Mouse (Mus musculus): Measurements from ENCODE around the gene Ank3. TPM values are rescaled to one million over a fixed set of nuclear protein-coding genes. Genes with fewer than 3 reads are reported as not detected.

Gene Ank3
- polyA plus RNA-seq, 2 experiments: 3.1 to 5.3 TPM

DNA sequence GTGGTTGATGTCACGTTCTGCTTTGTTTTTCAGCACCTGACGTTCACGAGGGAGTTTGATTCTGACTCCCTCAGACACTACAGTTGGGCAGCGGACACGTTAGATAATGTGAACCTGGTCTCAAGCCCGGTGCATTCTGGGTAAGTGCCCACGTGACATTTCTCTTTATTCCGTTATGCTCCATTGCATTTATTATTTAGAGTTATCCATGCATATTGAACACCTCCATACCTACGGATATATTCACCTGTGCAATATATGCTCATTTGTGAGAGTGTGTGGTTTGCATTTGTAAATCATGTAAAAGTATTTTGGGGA, 552.3 kb downstream of the Ank3 start:
- H3K27me3 ChIP-seq (ENCODE audit: control insufficient read depth, insufficient read depth, low read length): no peaks in the 10 kb centered on the region
- ATAC-seq (ENCODE audit: insufficient read depth): no peak
- no peak overlapping the region for H3K4me2 ChIP-seq (ENCODE audit: low read depth)
- no peaks in the 10 kb centered on the region for H3K9me3 ChIP-seq (ENCODE audit: control insufficient read depth, low read length)
- DNase-seq (ENCODE audit: low read depth in 3 of 3, low spot score in 3 of 3): no peak
- H3K4me3 ChIP-seq (ENCODE audit: insufficient read depth in 1 of 2, low read depth in 2 of 2, low read length in 2 of 2): no peak overlapping the region
- no peaks in the 10 kb centered on the region for H3K36me3 ChIP-seq (replicated peaks; ENCODE audit: control insufficient read depth, insufficient read depth, low read depth)
- no peaks in the 10 kb centered on the region for H3K4me1 ChIP-seq (replicated peaks; ENCODE audit: control insufficient read depth in 2 of 2, insufficient read depth in 2 of 2, low read length in 1 of 2)
- no peak overlapping the region for H3K9ac ChIP-seq (replicated peaks)
- 67% methylated on average over 9 of the region's 9 CpGs for WGBS (ENCODE audit: insufficient replicate concordance)
- H3K27ac ChIP-seq: no peak overlapping the region
- TF ChIP-seq EP300 (IDR thresholded peaks at IDR 0.05; ENCODE audit: low read depth): no peak
- no peak for TF ChIP-seq CTCF (IDR thresholded peaks at IDR 0.05; ENCODE audit: low read depth)

- no peaks in the 10 kb centered on the region for H3K4me1 ChIP-seq (replicated peaks; ENCODE audit: control insufficient read depth in 2 of 2, insufficient read depth in 2 of 2, low read length in 1 of 2)
- DNase-seq (ENCODE audit: low read depth in 3 of 3, low spot score in 3 of 3) (no peak), ATAC-seq (ENCODE audit: insufficient read depth) (no peak)
- H3K27ac ChIP-seq: no peak overlapping the region
- no peaks in the 10 kb centered on the region for H3K27me3 ChIP-seq (ENCODE audit: control insufficient read depth, insufficient read depth, low read length)
- no peak overlapping the region for H3K4me3 ChIP-seq (ENCODE audit: insufficient read depth in 1 of 2, low read depth in 2 of 2, low read length in 2 of 2)
- H3K36me3 ChIP-seq (replicated peaks; ENCODE audit: control insufficient read depth, insufficient read depth, low read depth): no peaks in the 10 kb centered on the region
- 59% methylated on average over 4 of the region's 4 CpGs for WGBS (ENCODE audit: insufficient replicate concordance)
- TF ChIP-seq CTCF (IDR thresholded peaks at IDR 0.05; ENCODE audit: low read depth): no peak
- H3K9ac ChIP-seq (replicated peaks): no peak overlapping the region
- no peak overlapping the region for H3K4me2 ChIP-seq (ENCODE audit: low read depth)
- H3K9me3 ChIP-seq (ENCODE audit: control insufficient read depth, low read length): no peaks in the 10 kb centered on the region
Observed at GRCm38 (mm10) chr10:69951426-69951825, 552.9 kb downstream of the Ank3 start.

GRCm38 (mm10) chr10:69952316-69952715, 553.7 kb downstream of the Ank3 start:
- WGBS (ENCODE audit: insufficient replicate concordance): 85% methylated on average over 1 of the region's 1 CpGs
- Histone ChIP-seq H3K27ac (no peak overlapping the region), H3K27me3 (ENCODE audit: control insufficient read depth, insufficient read depth, low read length) (no peaks in the 10 kb centered on the region), H3K4me3 (ENCODE audit: insufficient read depth in 1 of 2, low read depth in 2 of 2, low read length in 2 of 2) (no peak overlapping the region), H3K36me3 (replicated peaks; ENCODE audit: control insufficient read depth, insufficient read depth, low read depth) (no peaks in the 10 kb centered on the region), H3K9ac (replicated peaks) (no peak overlapping the region), H3K4me2 (ENCODE audit: low read depth) (no peak overlapping the region), H3K4me1 (replicated peaks; ENCODE audit: control insufficient read depth in 2 of 2, insufficient read depth in 2 of 2, low read length in 1 of 2) (no peaks in the 10 kb centered on the region), H3K9me3 (ENCODE audit: control insufficient read depth, low read length) (no peaks in the 10 kb centered on the region)
- TF ChIP-seq CTCF (IDR thresholded peaks at IDR 0.05; ENCODE audit: low read depth): no peak
- no peak for TF ChIP-seq EP300 (IDR thresholded peaks at IDR 0.05; ENCODE audit: low read depth)
- ATAC-seq (ENCODE audit: insufficient read depth) (no peak), DNase-seq (ENCODE audit: low read depth in 3 of 3, low spot score in 3 of 3) (no peak)

DNA sequence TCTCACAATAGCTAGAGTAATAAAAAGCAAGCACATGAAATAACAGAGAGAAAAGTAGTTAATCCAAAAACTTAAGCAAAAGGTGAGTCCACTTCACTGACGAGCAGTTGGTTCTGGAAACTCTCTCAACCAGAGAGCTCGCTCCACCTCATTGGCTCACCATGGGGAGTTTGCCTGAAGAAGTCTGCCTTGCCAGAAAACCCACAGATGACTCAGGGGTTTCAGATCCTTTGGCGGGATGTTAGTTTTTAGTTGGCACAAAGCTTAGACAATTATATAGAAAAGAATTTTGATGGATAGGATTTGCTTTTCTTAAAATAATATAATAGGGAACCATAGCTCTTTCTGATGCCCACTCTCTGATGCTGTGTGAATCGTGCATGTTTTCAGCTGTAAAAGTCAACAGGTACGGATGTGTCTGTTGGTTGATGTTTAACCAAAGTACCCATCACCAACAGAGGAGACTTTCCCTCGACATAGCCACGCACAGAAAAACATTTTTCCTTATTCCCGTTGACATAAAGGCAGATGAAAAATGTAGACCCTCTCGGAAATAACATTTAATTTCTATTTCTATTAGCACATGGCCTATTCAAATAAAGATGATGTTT, 556.2 kb downstream of the Ank3 start:
- Histone ChIP-seq H3K4me1 (replicated peaks; ENCODE audit: control insufficient read depth in 2 of 2, insufficient read depth in 2 of 2, low read length in 1 of 2) (no peaks in the 10 kb centered on the region), H3K27me3 (ENCODE audit: control insufficient read depth, insufficient read depth, low read length) (no peaks in the 10 kb centered on the region), H3K27ac (no peak overlapping the region), H3K9ac (replicated peaks) (no peak overlapping the region), H3K36me3 (replicated peaks; ENCODE audit: control insufficient read depth, insufficient read depth, low read depth) (no peaks in the 10 kb centered on the region), H3K4me3 (ENCODE audit: insufficient read depth in 1 of 2, low read depth in 2 of 2, low read length in 2 of 2) (no peak overlapping the region), H3K9me3 (ENCODE audit: control insufficient read depth, low read length) (no peaks in the 10 kb centered on the region), H3K4me2 (ENCODE audit: low read depth) (no peak overlapping the region)
- ATAC-seq (ENCODE audit: insufficient read depth): no peak
- DNase-seq (ENCODE audit: low read depth in 3 of 3, low spot score in 3 of 3): no peak
- 63% methylated on average over 9 of the region's 9 CpGs for WGBS (ENCODE audit: insufficient replicate concordance)
- TF ChIP-seq EP300 (IDR thresholded peaks at IDR 0.05; ENCODE audit: low read depth) (no peak), CTCF (IDR thresholded peaks at IDR 0.05; ENCODE audit: low read depth) (no peak)

DNA sequence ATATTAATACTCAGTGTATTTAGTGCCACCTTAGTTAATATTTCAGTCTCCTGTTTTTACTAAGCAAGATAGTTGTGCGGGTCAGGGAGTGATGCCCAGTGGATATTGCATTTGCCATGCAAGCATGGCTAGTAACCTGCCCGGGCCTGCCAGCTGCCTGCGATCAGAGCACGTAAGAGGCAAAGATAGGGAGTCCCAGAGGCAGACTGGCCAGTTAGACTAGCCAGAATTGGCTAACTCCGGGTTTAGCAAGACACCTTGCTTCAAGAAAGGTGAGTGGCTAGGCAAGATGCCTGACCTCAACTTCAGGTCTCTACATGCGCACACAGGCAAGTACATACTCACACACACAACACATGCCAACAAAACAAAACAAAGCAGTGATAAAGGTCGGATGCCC, 563.7 kb downstream of the Ank3 start:
- no peak overlapping the region for H3K4me2 ChIP-seq (ENCODE audit: low read depth)

More for the DNA sequence above, 563.7 kb downstream of the Ank3 start:
- 0 out of 4 replicates have a peak, but pooled peaks cover 0 to 3% of the 10 kb centered on the region in 2 experiments for H3K4me1 ChIP-seq (replicated peaks; ENCODE audit: control insufficient read depth in 2 of 2, insufficient read depth in 2 of 2, low read length in 1 of 2)
- whole genome bisulfite sequencing (ENCODE audit: insufficient replicate concordance): 71% methylated on average over 7 of the region's 7 CpGs
- DNase-seq (ENCODE audit: low read depth in 3 of 3, low spot score in 3 of 3) (no peak), ATAC-seq (ENCODE audit: insufficient read depth) (no peak)
- H3K36me3 ChIP-seq (replicated peaks; ENCODE audit: control insufficient read depth, insufficient read depth, low read depth): no peaks in the 10 kb centered on the region
- TF ChIP-seq EP300 (IDR thresholded peaks at IDR 0.05; ENCODE audit: low read depth) (no peak), CTCF (IDR thresholded peaks at IDR 0.05; ENCODE audit: low read depth) (no peak)
- H3K27ac ChIP-seq: no peak overlapping the region
- H3K27me3 ChIP-seq (ENCODE audit: control insufficient read depth, insufficient read depth, low read length): no peaks in the 10 kb centered on the region
- no peak overlapping the region for H3K9ac ChIP-seq (replicated peaks)
- no peak overlapping the region for H3K4me3 ChIP-seq (ENCODE audit: insufficient read depth in 1 of 2, low read depth in 2 of 2, low read length in 2 of 2)
- no peaks in the 10 kb centered on the region for H3K9me3 ChIP-seq (ENCODE audit: control insufficient read depth, low read length)
